Mouse (Mus musculus): ENCODE measurements around the gene Cplane1. TPM values are rescaled to one million over a fixed set of nuclear protein-coding genes. Genes with fewer than 3 reads are reported as not detected.

The Cplane1 gene
- polyA plus RNA-seq (2016; fragmentation: Nextera tagmentation; extraction: Ambion mirVana): 14.0 and 16.7 TPM in 2 replicates

GRCm38 (mm10) chr15:8168591-8169265 lies at the start of gene Cplane1:
TSS of gene Cplane1 (plus strand) at chr15:8169106.
- H3K9ac ChIP-seq (replicated peaks): peak within 1 kb of the TSS; percentile 88
- H3K4me2 ChIP-seq: peak within 1 kb of the TSS; percentile 59
- peak within 1 kb of the TSS; percentile 67 for H3K4me3 ChIP-seq (replicated peaks)
- peak within 1 kb of the TSS; percentile 90 for H3K27ac ChIP-seq
- no peaks in the 10 kb centered on the region for H3K27me3 ChIP-seq
- H3K9me3 ChIP-seq: peaks cover 4% of the 10 kb centered on the region; the same call in 1 of the 2 replicates
- under 1% methylated on average over 43 of the region's 47 CpGs for WGBS
- H3K4me1 ChIP-seq (replicated peaks): peaks cover 6% of the 10 kb centered on the region
- ATAC-seq (ENCODE audit: insufficient number of reproducible peaks, insufficient read depth, low FRiP score, low TSS enrichment, low read depth): peak; percentile 96
- H3K36me3 ChIP-seq: peaks cover 24% of the 10 kb centered on the region

- H3K9me3 ChIP-seq: no peaks in the 10 kb centered on the region
- 65% methylated on average over 1 of the region's 1 CpGs for WGBS
- no peaks in the 10 kb centered on the region for H3K27me3 ChIP-seq
- H3K27ac ChIP-seq: no peak overlapping the region
- H3K9ac ChIP-seq (replicated peaks): no peak overlapping the region
- no peaks in the 10 kb centered on the region for H3K4me1 ChIP-seq (replicated peaks)
- H3K4me2 ChIP-seq: no peak overlapping the region
- ATAC-seq (ENCODE audit: insufficient number of reproducible peaks, insufficient read depth, low FRiP score, low TSS enrichment, low read depth): no peak
- H3K4me3 ChIP-seq (replicated peaks): no peak overlapping the region
- H3K36me3 ChIP-seq: peaks cover 87% of the 10 kb centered on the region
These were observed 39.6 kb upstream of the Cplane1 start for GRCm38 (mm10) chr15:8129281-8129680.

- Histone ChIP-seq H3K9me3 (no peaks in the 10 kb centered on the region), H3K4me2 (no peak overlapping the region), H3K27ac (no peak overlapping the region), H3K4me1 (replicated peaks) (no peaks in the 10 kb centered on the region), H3K27me3 (no peaks in the 10 kb centered on the region), H3K9ac (replicated peaks) (no peak overlapping the region), H3K36me3 (peaks cover 94% of the 10 kb centered on the region), H3K4me3 (replicated peaks) (no peak overlapping the region)
- 92% methylated on average over 3 of the region's 3 CpGs for WGBS
- no peak for ATAC-seq (ENCODE audit: insufficient number of reproducible peaks, insufficient read depth, low FRiP score, low TSS enrichment, low read depth)
These were observed 37.6 kb upstream of the Cplane1 start for GRCm38 (mm10) chr15:8131268-8131667.

- H3K36me3 ChIP-seq: peaks cover 94% of the 10 kb centered on the region
- no peak overlapping the region for H3K4me3 ChIP-seq (replicated peaks)
- no peaks in the 10 kb centered on the region for H3K4me1 ChIP-seq (replicated peaks)
- no peak for ATAC-seq (ENCODE audit: insufficient number of reproducible peaks, insufficient read depth, low FRiP score, low TSS enrichment, low read depth)
- H3K4me2 ChIP-seq: no peak overlapping the region
- no peak overlapping the region for H3K9ac ChIP-seq (replicated peaks)
- H3K27ac ChIP-seq: no peak overlapping the region
- H3K9me3 ChIP-seq: no peaks in the 10 kb centered on the region
- H3K27me3 ChIP-seq: no peaks in the 10 kb centered on the region
These were observed 37.1 kb upstream of the Cplane1 start for GRCm38 (mm10) chr15:8131761-8132160.

GRCm38 (mm10) chr15:8135606-8136005 lies 33.3 kb upstream of the Cplane1 start:
- H3K4me3 ChIP-seq (replicated peaks): no peak overlapping the region
- H3K4me1 ChIP-seq (replicated peaks): no peaks in the 10 kb centered on the region
- peaks cover 92% of the 10 kb centered on the region for H3K36me3 ChIP-seq
- no peak for ATAC-seq (ENCODE audit: insufficient number of reproducible peaks, insufficient read depth, low FRiP score, low TSS enrichment, low read depth)
- no peaks in the 10 kb centered on the region for H3K9me3 ChIP-seq
- no peak overlapping the region for H3K4me2 ChIP-seq
- H3K9ac ChIP-seq (replicated peaks): no peak overlapping the region
- no peaks in the 10 kb centered on the region for H3K27me3 ChIP-seq
- no peak overlapping the region for H3K27ac ChIP-seq
- WGBS: 92% methylated on average over 5 of the region's 5 CpGs

GRCm38 (mm10) chr15:8161841-8162240 lies 7.1 kb upstream of the Cplane1 start:
- Histone ChIP-seq H3K4me1 (replicated peaks) (no peaks in the 10 kb centered on the region), H3K9me3 (peaks cover 4% of the 10 kb centered on the region; the same call in 1 of the 2 replicates), H3K4me3 (replicated peaks) (no peak overlapping the region), H3K4me2 (no peak overlapping the region), H3K9ac (replicated peaks) (no peak overlapping the region), H3K27ac (no peak overlapping the region), H3K36me3 (peaks cover 44% of the 10 kb centered on the region), H3K27me3 (no peaks in the 10 kb centered on the region)
- ATAC-seq (ENCODE audit: insufficient number of reproducible peaks, insufficient read depth, low FRiP score, low TSS enrichment, low read depth): no peak
- WGBS: 85% methylated on average over 1 of the region's 1 CpGs

- Histone ChIP-seq H3K9ac (replicated peaks) (peak overlapping the region; percentile 88), H3K27ac (peak overlapping the region; percentile 90), H3K36me3 (peaks cover 24% of the 10 kb centered on the region), H3K4me1 (replicated peaks) (peaks cover 6% of the 10 kb centered on the region), H3K27me3 (no peaks in the 10 kb centered on the region), H3K4me3 (replicated peaks) (peak overlapping the region; percentile 67), H3K9me3 (peaks cover 4% of the 10 kb centered on the region; the same call in 1 of the 2 replicates), H3K4me2 (peak overlapping the region; percentile 59)
- ATAC-seq (ENCODE audit: insufficient number of reproducible peaks, insufficient read depth, low FRiP score, low TSS enrichment, low read depth): peak; percentile 80
- WGBS: under 1% methylated on average over 24 of the region's 25 CpGs
These were observed 400 bp downstream of the Cplane1 start for GRCm38 (mm10) chr15:8169266-8169746.

GRCm38 (mm10) chr15:8189563-8189962 lies 20.7 kb downstream of the Cplane1 start:
- H3K9me3 ChIP-seq: no peaks in the 10 kb centered on the region
- WGBS: 90% methylated on average over 3 of the region's 3 CpGs

GRCm38 (mm10) chr15:8190435-8190834 lies 21.5 kb downstream of the Cplane1 start:
- peaks cover 88% of the 10 kb centered on the region for H3K36me3 ChIP-seq
- H3K27me3 ChIP-seq: no peaks in the 10 kb centered on the region
- 93% methylated on average over 3 of the region's 3 CpGs for WGBS

More at GRCm38 (mm10) chr15:8189563-8189962, 20.7 kb downstream of the Cplane1 start:
- H3K9ac ChIP-seq (replicated peaks): no peak overlapping the region
- no peak overlapping the region for H3K4me2 ChIP-seq
- ATAC-seq (ENCODE audit: insufficient number of reproducible peaks, insufficient read depth, low FRiP score, low TSS enrichment, low read depth): no peak
- no peak overlapping the region for H3K27ac ChIP-seq
- H3K36me3 ChIP-seq: peaks cover 79% of the 10 kb centered on the region
- no peak overlapping the region for H3K4me3 ChIP-seq (replicated peaks)
- H3K4me1 ChIP-seq (replicated peaks): no peaks in the 10 kb centered on the region
- H3K27me3 ChIP-seq: no peaks in the 10 kb centered on the region

GRCm38 (mm10) chr15:8200317-8200716 lies 31.4 kb downstream of the Cplane1 start:
- Histone ChIP-seq H3K4me3 (replicated peaks) (no peak overlapping the region), H3K9me3 (no peaks in the 10 kb centered on the region), H3K4me2 (no peak overlapping the region), H3K4me1 (replicated peaks) (no peaks in the 10 kb centered on the region), H3K27ac (no peak overlapping the region), H3K9ac (replicated peaks) (no peak overlapping the region), H3K36me3 (peaks cover 79% of the 10 kb centered on the region), H3K27me3 (no peaks in the 10 kb centered on the region)
- ATAC-seq (ENCODE audit: insufficient number of reproducible peaks, insufficient read depth, low FRiP score, low TSS enrichment, low read depth): no peak

More at GRCm38 (mm10) chr15:8190435-8190834, 21.5 kb downstream of the Cplane1 start:
- Histone ChIP-seq H3K4me2 (no peak overlapping the region), H3K4me1 (replicated peaks) (no peaks in the 10 kb centered on the region), H3K27ac (no peak overlapping the region), H3K9me3 (no peaks in the 10 kb centered on the region), H3K4me3 (replicated peaks) (no peak overlapping the region), H3K9ac (replicated peaks) (no peak overlapping the region)
- no peak for ATAC-seq (ENCODE audit: insufficient number of reproducible peaks, insufficient read depth, low FRiP score, low TSS enrichment, low read depth)

- ATAC-seq (ENCODE audit: insufficient number of reproducible peaks, insufficient read depth, low FRiP score, low TSS enrichment, low read depth): no peak
- no peaks in the 10 kb centered on the region for H3K4me1 ChIP-seq (replicated peaks)
- H3K9ac ChIP-seq (replicated peaks): no peak overlapping the region
- WGBS: 94% methylated on average over 6 of the region's 6 CpGs
- H3K27ac ChIP-seq: no peak overlapping the region
- H3K36me3 ChIP-seq: peaks cover 81% of the 10 kb centered on the region
- H3K27me3 ChIP-seq: no peaks in the 10 kb centered on the region
- no peaks in the 10 kb centered on the region for H3K9me3 ChIP-seq
- no peak overlapping the region for H3K4me2 ChIP-seq
- no peak overlapping the region for H3K4me3 ChIP-seq (replicated peaks)
These were observed 39.5 kb downstream of the Cplane1 start for GRCm38 (mm10) chr15:8208362-8208761.

- Histone ChIP-seq H3K4me2 (no peak overlapping the region), H3K27me3 (no peaks in the 10 kb centered on the region), H3K4me3 (replicated peaks) (no peak overlapping the region), H3K9me3 (no peaks in the 10 kb centered on the region), H3K27ac (no peak overlapping the region), H3K4me1 (replicated peaks) (no peaks in the 10 kb centered on the region), H3K9ac (replicated peaks) (no peak overlapping the region), H3K36me3 (peaks cover 80% of the 10 kb centered on the region)
- no peak for ATAC-seq (ENCODE audit: insufficient number of reproducible peaks, insufficient read depth, low FRiP score, low TSS enrichment, low read depth)
- WGBS: 91% methylated on average over 13 of the region's 13 CpGs
These were observed 45.9 kb downstream of the Cplane1 start for GRCm38 (mm10) chr15:8214811-8215210.

Measured in limb, embryonic 12.5 days (tissue).